Comparison of ENCODE assay signal across 8 mouse cellular contexts in genomic region chr4:62480709-62481605, GRCm38 (mm10). TPM values are rescaled to one million over a fixed set of nuclear protein-coding genes. Genes with fewer than 3 reads are reported as not detected.
DNase-seq lines count a peak whose midpoint lies in the region; ATAC-seq and TF ChIP-seq lines count a peak whose summit lies in the region.

No protein-coding gene starts in this region.

- peak; percentile 12; the same call in 1 of the 2 replicates for ATAC-seq in lung, embryonic 14.5 days (ENCODE audit: insufficient read depth)

- no peaks in the 10 kb centered on the region for H3K9me3 ChIP-seq in lung, embryonic 14.5 days (ENCODE audit: low read depth, low read length)

- TF ChIP-seq POLR2A in lung, adult 2 months (IDR thresholded peaks at IDR 0.05; ENCODE audit: borderline replicate concordance, extremely low read depth, low read depth, low read length): no peak
- no peak for TF ChIP-seq POLR2A in bone marrow, adult 2 months (IDR thresholded peaks at IDR 0.05; ENCODE audit: borderline replicate concordance, control insufficient read depth, low read depth, low read length)

- no peaks in the 10 kb centered on the region for H3K36me3 ChIP-seq in lung, embryonic 14.5 days (ENCODE audit: insufficient read depth)

- H3K27me3 ChIP-seq in lung, embryonic 14.5 days (ENCODE audit: insufficient read depth, low read length): 0 out of 2 replicates have a peak, but pooled peaks cover 7% of the 10 kb centered on the region

- no peak overlapping the region for H3K27ac ChIP-seq in lung, embryonic 14.5 days (ENCODE audit: low read depth)
- 0 out of 2 replicates have a peak overlapping the region, but pooled peaks have one; percentile 30 for H3K27ac ChIP-seq in bone marrow, adult 2 months (ENCODE audit: control insufficient read depth, insufficient read depth, low read depth, low read length, poor library complexity)

- DNase-seq in lung, embryonic 14.5 days: peak; percentile 12
- DNase-seq in lung, adult 2 months: no peak
- DNase-seq in kidney, adult 8-10 months: peak; percentile 25 to 45
- DNase-seq in naive thymus-derived CD4-positive, alpha-beta T cell, adult 2 months (ENCODE audit: low read depth): peak; percentile 49
- DNase-seq in right cerebral cortex, postnatal 10 days (ENCODE audit: low spot score in 2 of 2): no peak
- DNase-seq in left cerebral cortex, adult 8-10 months (ENCODE audit: low spot score in 2 of 2): no peak
- DNase-seq in thymus, postnatal 4 days: no peak

- H3K4me1 ChIP-seq in lung, embryonic 14.5 days (ENCODE audit: insufficient read depth): 0 out of 2 replicates have a peak, but pooled peaks cover 7% of the 10 kb centered on the region
- peaks cover 3% of the 10 kb centered on the region for H3K4me1 ChIP-seq in lung, adult 2 months (ENCODE audit: control insufficient read depth, insufficient read depth, low read length)
- 0 out of 2 replicates have a peak, but pooled peaks cover 1% of the 10 kb centered on the region for H3K4me1 ChIP-seq in bone marrow, adult 2 months (ENCODE audit: control insufficient read depth, insufficient read depth, low read length)

- no peak overlapping the region for H3K9ac ChIP-seq in lung, embryonic 14.5 days

- WGBS in lung, embryonic 14.5 days: 32% methylated on average over 10 of the region's 10 CpGs
- WGBS in lung, adult 2 months: 19% methylated on average over 10 of the region's 10 CpGs
- WGBS in bone marrow, adult 2 months: 4% methylated on average over 10 of the region's 10 CpGs

- no peak for TF ChIP-seq CTCF in lung, embryonic 14.5 days (IDR thresholded peaks at IDR 0.05; ENCODE audit: low read depth)
- TF ChIP-seq CTCF in lung, adult 2 months (IDR thresholded peaks at IDR 0.05; ENCODE audit: insufficient read depth, low read length): no peak
- TF ChIP-seq CTCF in bone marrow, adult 2 months (IDR thresholded peaks at IDR 0.05; ENCODE audit: control insufficient read depth, insufficient read depth, low read length): no peak

- peak overlapping the region; percentile 45 for H3K4me3 ChIP-seq in lung, embryonic 14.5 days (ENCODE audit: low read depth, low read length)
- no peak overlapping the region for H3K4me3 ChIP-seq in lung, adult 2 months (replicated peaks; ENCODE audit: extremely low read depth, low read depth, low read length)
- no peak overlapping the region for H3K4me3 ChIP-seq in bone marrow, adult 2 months (replicated peaks; ENCODE audit: control insufficient read depth, low read depth, low read length)

- H3K4me2 ChIP-seq in lung, embryonic 14.5 days: peak overlapping the region; percentile 69

RNA-seq across cellular contexts. Expression of gene Bspry, which starts 1.1 kb away (rescaled TPM):
- 30.5 and 31.0 TPM in 2 replicates for polyA plus RNA-seq in lung, embryonic 14.5 days (2014; fragmentation: Nextera tagmentation; extraction: Ambion mirVana)
- polyA plus RNA-seq in lung, adult 2 months (2012; rRNA removed): 26.0 and 31.0 TPM in 2 replicates
- 1.4 TPM in 1 of 2 replicates, not detected in the other for polyA plus RNA-seq in bone marrow, adult 2 months (2011; ENCODE audit: insufficient read depth, insufficient read length, low replicate concordance, missing spikeins)
- under 1 TPM in 3 of 4 experiments, not detected in 1; 0.32 to 0.61 (median 0.41) TPM for total RNA-seq in left cerebral cortex, adult 8-10 months (2022)

RNA-seq across cellular contexts. Expression of gene Wdr31, which starts 10.3 kb away (rescaled TPM):
- polyA plus RNA-seq in lung, embryonic 14.5 days (2014; fragmentation: Nextera tagmentation; extraction: Ambion mirVana): 9.5 and 11.3 TPM in 2 replicates
- polyA plus RNA-seq in lung, adult 2 months (2012; rRNA removed): 4.0 and 4.2 TPM in 2 replicates
- polyA plus RNA-seq in bone marrow, adult 2 months (2011; ENCODE audit: insufficient read depth, insufficient read length, low replicate concordance, missing spikeins): 1.0 and 1.3 TPM in 2 replicates
- 10 to 100 TPM in 2 of 4 experiments, 1 to 10 TPM in 2; 9.1 to 11.4 (median 10.6) TPM for total RNA-seq in left cerebral cortex, adult 8-10 months (2022)

RNA-seq across cellular contexts. Expression of gene Hdhd3, which starts 22.3 kb away (rescaled TPM):
- 16.6 and 17.7 TPM in 2 replicates for polyA plus RNA-seq in lung, embryonic 14.5 days (2014; fragmentation: Nextera tagmentation; extraction: Ambion mirVana)
- 10.0 and 14.1 TPM in 2 replicates for polyA plus RNA-seq in lung, adult 2 months (2012; rRNA removed)
- not detected in 2 replicates for polyA plus RNA-seq in bone marrow, adult 2 months (2011; ENCODE audit: insufficient read depth, insufficient read length, low replicate concordance, missing spikeins)
- total RNA-seq in left cerebral cortex, adult 8-10 months (2022): 1 to 10 TPM; 7.8 to 9.6 (median 9.5) TPM

RNA-seq across cellular contexts. Expression of gene Alad, which starts 38.8 kb away (rescaled TPM):
- polyA plus RNA-seq in lung, embryonic 14.5 days (2014; fragmentation: Nextera tagmentation; extraction: Ambion mirVana): 103 and 110 TPM in 2 replicates
- polyA plus RNA-seq in lung, adult 2 months (2012; rRNA removed): 139 and 141 TPM in 2 replicates
- 321 and 356 TPM in 2 replicates for polyA plus RNA-seq in bone marrow, adult 2 months (2011; ENCODE audit: insufficient read depth, insufficient read length, low replicate concordance, missing spikeins)
- total RNA-seq in left cerebral cortex, adult 8-10 months (2022): 10 to 100 TPM; 35.5 to 39.6 (median 36.9) TPM

RNA-seq across cellular contexts. Expression of gene Pole3, which starts 43.9 kb away (rescaled TPM):
- polyA plus RNA-seq in lung, embryonic 14.5 days (2014; fragmentation: Nextera tagmentation; extraction: Ambion mirVana): 94.5 and 96.4 TPM in 2 replicates
- 8.9 and 16.1 TPM in 2 replicates for polyA plus RNA-seq in lung, adult 2 months (2012; rRNA removed)
- polyA plus RNA-seq in bone marrow, adult 2 months (2011; ENCODE audit: insufficient read depth, insufficient read length, low replicate concordance, missing spikeins): 56.5 and 57.6 TPM in 2 replicates
- 10 to 100 TPM; 27.6 to 29.5 (median 28.3) TPM for total RNA-seq in left cerebral cortex, adult 8-10 months (2022)

Comparison
In these comparisons a context has a peak if more than half of its experiments do, and no peak if none do; other contexts are left out.
1. DNase-seq: peak in lung, embryonic 14.5 days (single experiment), kidney, adult 8-10 months (2 of 2) and naive thymus-derived CD4-positive, alpha-beta T cell, adult 2 months (single experiment); none in lung, adult 2 months (single experiment), right cerebral cortex, postnatal 10 days (0 of 2), left cerebral cortex, adult 8-10 months (0 of 2) and thymus, postnatal 4 days (single experiment).
2. RNA of gene Bspry, which starts 1.1 kb away (polyA plus RNA-seq): 26.0 to 31.0 TPM in lung, adult 2 months and 30.5 to 31.0 TPM in lung, embryonic 14.5 days; 1.4 TPM in bone marrow, adult 2 months; every median in the first group is over 10 times any median in the second.